Mouse (Mus musculus) CH12.LX (cell line): ENCODE results near the gene Fadd.

Experiments
- CHD1 ChIP-seq: IDR thresholded peaks from 2 replicates; pipeline ENCODE4 v1.6.1; 2012; ENCODE audit warnings: low read depth, low read length, improper control_type of control experiment, inconsistent platforms
- CHD2 ChIP-seq: IDR thresholded peaks from 2 replicates; pipeline ENCODE4 v1.6.1; 2011; ENCODE audit warnings: low read length, improper control_type of control experiment
- CTCF ChIP-seq, 2 experiments: IDR thresholded peaks in 1 of 2; conservative IDR thresholded peaks in 1 of 2; 2 replicates each; pipeline ENCODE4 v1.5.1; 2011 to 2012; ENCODE audit warnings: low read depth in 2 of 2, low read length in 2 of 2, improper control_type of control experiment in 1 of 2, inconsistent platforms in 1 of 2, mild to moderate bottlenecking in 1 of 2, moderate library complexity in 1 of 2
- EP300 ChIP-seq: IDR thresholded peaks from 2 replicates; pipeline ENCODE4 v1.6.1; 2011; ENCODE audit warnings: low read length, improper control_type of control experiment
- HCFC1 ChIP-seq: IDR thresholded peaks from 2 replicates; pipeline ENCODE4 v1.6.1; 2012; ENCODE audit warnings: low read depth, mild to moderate bottlenecking, inconsistent platforms, low read length, improper control_type of control experiment
- IRF4 ChIP-seq: IDR thresholded peaks from 2 replicates; pipeline ENCODE4 v1.6.1; 2014; ENCODE audit warnings: low read depth, mild to moderate bottlenecking, inconsistent platforms, low read length, improper control_type of control experiment
- MAFK ChIP-seq: IDR thresholded peaks from 2 replicates; pipeline ENCODE4 v1.6.1; 2011; ENCODE audit warnings: low read length, improper control_type of control experiment; ENCODE audit not compliant: insufficient replicate concordance
- MAX ChIP-seq: IDR thresholded peaks from 2 replicates; pipeline ENCODE4 v1.6.1; 2011; ENCODE audit warnings: low read length, improper control_type of control experiment
- MEF2A ChIP-seq: IDR thresholded peaks from 2 replicates; pipeline ENCODE4 v1.6.1; 2014; ENCODE audit warnings: low read depth, mild to moderate bottlenecking, inconsistent platforms, low read length, improper control_type of control experiment, borderline replicate concordance
- POLR2A ChIP-seq: IDR thresholded peaks from 2 replicates; pipeline ENCODE4 v1.6.1; 2011; ENCODE audit warnings: low read depth, mild to moderate bottlenecking, improper control_type of control experiment, low read length
- USF1 ChIP-seq: IDR thresholded peaks from 2 replicates; pipeline ENCODE4 v1.6.1; 2014; ENCODE audit warnings: low read depth, mild to moderate bottlenecking, inconsistent platforms, low read length, improper control_type of control experiment
- USF2 ChIP-seq: conservative IDR thresholded peaks from 2 replicates; pipeline ENCODE4 v1.6.1; 2011; ENCODE audit warnings: low read depth, low read length, improper control_type of control experiment
- ZC3H11A ChIP-seq: IDR thresholded peaks from 2 replicates; pipeline ENCODE4 v1.6.1; 2012; ENCODE audit warnings: low read depth, mild to moderate bottlenecking, inconsistent platforms, low read length, improper control_type of control experiment
- ZNF384 ChIP-seq: IDR thresholded peaks from 2 replicates; pipeline ENCODE4 v1.6.1; 2012; ENCODE audit warnings: low read depth, low read length, improper control_type of control experiment, inconsistent platforms

- TF ChIP-seq CTCF (conservative IDR thresholded peaks at IDR 0.05 in 1 of 2, IDR thresholded peaks at IDR 0.05 in 1 of 2; ENCODE audit: low read depth in 2 of 2, low read length in 2 of 2) (peak in 1 of 2 experiments; percentile 63; a peak in 2 of 4 replicates), POLR2A (no peak), USF2 (no peak), ZC3H11A (no peak), HCFC1 (no peak), CHD2 (no peak), IRF4 (no peak), MEF2A (no peak), ZNF384 (no peak), MAFK (no peak), EP300 (no peak), CHD1 (no peak), MAX (no peak), USF1 (no peak)
These were observed 5.0 kb upstream of the Fadd start for GRCm38 (mm10) chr7:144587291-144587690.
